Mouse (Mus musculus): Measurements from ENCODE around the gene Pik3c2a.

Pik3c2a gene

DNA sequence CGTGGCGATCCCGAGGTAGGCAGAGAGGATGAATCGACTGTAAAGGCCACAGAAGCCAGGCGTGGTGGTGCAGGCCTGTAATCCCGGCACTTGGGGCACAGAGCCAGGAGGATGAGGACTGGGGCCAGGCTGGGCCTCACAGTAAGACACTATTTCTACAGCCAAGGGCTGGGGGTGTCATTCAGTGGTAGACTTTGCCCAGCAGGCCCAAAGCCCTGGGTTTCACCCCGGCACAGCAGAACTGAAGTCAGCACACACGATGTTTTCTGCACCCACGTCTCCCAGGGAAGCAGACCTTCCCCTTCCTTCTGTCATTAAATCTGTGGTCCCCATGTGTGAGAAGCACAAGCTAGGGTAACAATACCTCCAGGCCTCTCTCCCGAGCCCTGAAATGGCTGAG is 144.9 kb downstream of the Pik3c2a start:
- DNase-seq (ENCODE audit: low spot score in 2 of 2): no peak

- no peak for DNase-seq (ENCODE audit: low spot score in 2 of 2)
Observed at GRCm38 (mm10) chr7:116294961-116295360, 148.3 kb downstream of the Pik3c2a start.

GRCm38 (mm10) chr7:116292377-116292776 is 150.9 kb downstream of the Pik3c2a start:
- DNase-seq (ENCODE audit: low spot score in 2 of 2): no peak

- DNase-seq (ENCODE audit: low spot score in 2 of 2): no peak
Observed at GRCm38 (mm10) chr7:116290559-116290958, 152.7 kb downstream of the Pik3c2a start.

GRCm38 (mm10) chr7:116288996-116289395 is 154.3 kb downstream of the Pik3c2a start:
- no peak for DNase-seq (ENCODE audit: low spot score in 2 of 2)

DNA sequence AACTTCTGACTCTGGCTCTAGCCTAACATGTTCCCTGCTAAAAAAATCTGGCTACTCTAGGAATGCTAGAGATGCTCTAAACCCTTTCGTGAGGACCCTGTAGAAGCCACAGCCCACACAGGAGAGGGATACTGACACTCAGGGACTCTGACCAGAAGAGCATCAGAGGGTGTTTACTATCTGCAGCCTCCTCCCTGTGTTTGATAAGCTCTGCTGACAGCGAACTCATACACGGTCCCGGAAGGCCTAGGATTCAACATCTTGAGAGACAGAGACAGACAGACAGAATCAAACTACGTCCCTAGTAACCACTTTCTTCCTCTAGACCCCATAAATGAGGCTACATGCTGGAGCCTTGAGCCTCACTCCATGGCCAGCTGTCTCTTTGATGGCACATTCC is 155.3 kb downstream of the Pik3c2a start:
- DNase-seq (ENCODE audit: low spot score in 2 of 2): no peak

All from spleen, postnatal 4 days (tissue).